Mouse (Mus musculus): ENCODE data around the gene Snai3. TPM values are rescaled to one million over a fixed set of nuclear protein-coding genes. Genes with fewer than 3 reads are reported as not detected.

Gene Snai3
- 10 to 100 TPM in 2 of 4 experiments, 1 to 10 TPM in 2; 2.7 to 14.4 (median 8.2) TPM for total RNA-seq (2022)

GRCm38 (mm10) chr8:122460524-122461472, at the start of gene Snai3:
TSS of gene Snai3 (minus strand) at chr8:122460733.
- no peak for DNase-seq (ENCODE audit: low spot score)

GRCm38 (mm10) chr8:122500856-122501255, 40.3 kb upstream of the Snai3 start:
- peak; percentile 82 for DNase-seq (ENCODE audit: low spot score)

DNA sequence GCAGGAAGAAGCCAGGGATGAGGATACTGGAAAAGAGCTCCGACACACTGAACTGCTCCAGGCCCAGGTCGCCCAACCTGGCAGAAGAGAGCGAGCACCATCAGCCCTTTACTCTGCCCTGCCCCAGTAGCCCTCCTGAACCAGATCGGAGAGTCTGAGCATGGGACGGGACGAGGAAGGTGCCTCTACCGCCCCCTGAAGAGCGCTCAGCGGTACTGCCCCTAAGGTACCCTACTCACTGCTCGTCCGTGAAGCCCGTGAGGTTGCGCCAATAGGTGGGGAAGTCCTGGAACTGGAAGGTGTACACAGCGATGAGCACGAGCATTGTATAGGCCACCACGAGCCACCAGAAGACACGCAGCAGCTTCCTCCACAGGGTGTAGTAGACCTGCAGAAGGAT, 37.4 kb upstream of the Snai3 start:
- DNase-seq (ENCODE audit: low spot score): no peak

DNA sequence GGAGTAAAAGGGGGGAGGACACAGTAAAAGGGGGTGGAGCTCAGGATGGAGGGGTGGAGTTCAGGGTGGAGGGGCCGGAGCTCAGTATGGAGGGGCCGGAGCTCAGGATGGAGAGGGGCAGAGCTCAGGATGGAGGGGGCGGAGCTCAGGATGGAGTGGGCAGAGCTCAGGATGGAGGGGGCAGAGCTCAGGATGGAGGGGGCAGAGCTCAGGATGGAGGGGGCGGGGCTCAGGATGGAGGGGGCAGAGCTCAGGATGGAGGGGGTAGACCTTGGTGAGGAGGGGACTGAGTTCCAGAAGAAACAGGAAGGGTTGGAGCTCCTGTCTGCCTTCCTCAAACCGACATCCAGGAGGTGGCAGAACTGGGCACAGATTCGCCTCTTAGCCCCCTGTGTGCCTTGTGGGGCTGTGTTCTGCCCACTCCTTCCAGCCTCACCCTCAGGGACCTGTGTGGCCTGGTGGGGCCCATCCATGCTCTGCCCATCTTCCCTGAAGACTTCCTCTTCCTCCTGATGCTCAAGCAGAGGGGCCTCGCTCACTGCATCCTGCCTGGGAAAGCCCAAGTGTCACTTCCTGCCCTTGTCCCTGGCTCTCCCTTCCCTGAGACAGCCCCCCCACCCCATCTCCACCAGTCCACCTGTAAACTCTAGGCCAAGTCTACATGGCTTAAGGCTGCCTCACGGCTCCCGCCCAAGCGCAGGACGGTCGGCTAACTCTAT, 36.6 kb upstream of the Snai3 start:
- no peak for DNase-seq (ENCODE audit: low spot score)

DNA sequence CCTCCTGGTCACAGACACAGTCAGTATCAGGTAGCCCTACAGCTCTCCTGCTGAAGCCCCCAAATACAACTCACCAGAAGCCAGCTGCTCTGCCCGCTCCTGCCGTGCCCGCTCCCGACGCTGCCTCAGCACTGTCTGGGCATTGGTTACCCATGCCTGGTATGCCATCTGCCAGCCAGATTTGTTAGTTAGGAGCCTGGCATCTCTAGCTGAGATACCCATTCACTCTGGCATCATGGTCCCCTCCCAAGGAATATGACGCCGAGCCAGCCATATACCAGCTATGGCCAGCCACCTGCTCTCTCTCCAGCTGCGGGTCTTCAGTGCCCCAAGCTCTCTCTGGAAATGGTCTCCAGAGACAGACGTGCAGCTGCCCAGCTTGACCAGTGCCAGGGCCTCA, 27.9 kb upstream of the Snai3 start:
- no peak for DNase-seq (ENCODE audit: low spot score)

- no peak for DNase-seq (ENCODE audit: low spot score)
These were observed 24.3 kb upstream of the Snai3 start for GRCm38 (mm10) chr8:122484831-122485230.

- no peak for DNase-seq (ENCODE audit: low spot score)
These were observed 23.3 kb upstream of the Snai3 start for GRCm38 (mm10) chr8:122483877-122484276.

GRCm38 (mm10) chr8:122482448-122482847, 21.9 kb upstream of the Snai3 start:
- no peak for DNase-seq (ENCODE audit: low spot score)

DNA sequence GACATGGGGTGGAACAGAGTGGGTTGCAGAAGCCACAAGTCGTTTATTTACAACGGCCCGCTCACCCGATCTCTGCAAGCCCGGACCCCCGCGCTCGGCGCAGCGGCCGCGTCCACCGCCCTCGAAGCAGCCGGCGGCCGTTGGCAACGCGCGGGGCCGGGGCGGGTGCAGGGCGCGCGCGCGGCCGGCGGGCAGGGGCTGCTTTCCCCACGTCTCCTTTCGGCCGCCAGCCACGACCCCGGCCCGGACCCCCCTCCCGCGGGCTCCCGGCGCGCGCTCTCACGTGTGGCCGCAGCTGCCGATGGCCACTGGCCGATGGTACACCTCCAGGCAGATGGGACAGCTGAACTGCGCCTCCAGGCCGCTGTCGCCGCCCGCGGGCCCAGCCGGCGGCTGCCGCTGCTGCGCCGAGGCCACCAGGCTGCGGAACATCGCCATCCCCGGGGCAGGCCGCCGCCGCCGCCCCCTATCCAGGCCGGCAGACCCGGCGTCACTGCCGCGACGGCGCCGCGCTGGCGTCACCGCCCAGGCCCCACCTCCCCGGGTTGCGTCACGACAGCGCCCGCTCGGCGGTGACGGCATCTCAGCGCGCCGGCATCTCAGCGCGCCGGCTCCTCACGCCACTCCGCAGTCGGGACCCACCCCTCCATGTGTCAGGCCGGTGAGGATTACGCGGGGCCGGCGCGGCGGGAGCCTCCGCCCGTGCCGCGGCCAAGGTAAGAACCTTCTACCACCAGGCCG, 15.2 kb upstream of the Snai3 start, which contains the start of the genes Rnf166 and Ctu2:
Gene Rnf166, minus strand, starts transcription at position 485 of the 741 bp plus-strand sequence.
Gene Ctu2, plus strand, starts transcription at position 564 of the 741 bp plus-strand sequence.
- DNase-seq (ENCODE audit: low spot score): peak; percentile 86

DNA sequence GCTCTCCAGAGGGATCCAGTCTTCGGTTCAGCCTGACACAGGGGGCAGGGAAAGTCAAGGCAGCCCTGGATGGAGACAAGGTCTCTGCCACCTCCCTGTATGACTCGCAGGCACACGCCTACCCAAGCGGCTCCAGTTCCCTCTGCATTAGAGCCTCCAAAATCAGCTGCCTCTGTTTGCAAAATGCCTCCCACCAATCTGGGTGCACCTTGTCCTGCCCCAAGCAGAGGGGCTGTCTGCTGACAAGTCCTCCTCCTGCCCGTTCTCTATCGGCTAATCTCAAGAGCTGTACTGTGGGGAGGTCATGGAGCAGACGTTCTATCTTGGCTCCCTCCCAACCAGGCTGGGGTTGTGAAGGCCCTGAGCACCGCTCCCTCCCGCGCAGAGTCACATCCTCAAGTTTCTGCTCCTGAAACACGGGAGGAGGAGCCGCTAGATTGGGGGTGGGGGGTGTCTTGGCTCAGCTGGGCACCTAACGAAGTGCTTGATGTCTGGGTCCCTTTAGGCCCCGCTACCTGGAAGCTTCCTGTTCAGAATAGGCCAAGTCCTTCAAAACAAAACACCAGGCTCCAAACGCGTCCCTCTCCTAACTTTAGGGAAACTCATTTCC, 14.5 kb upstream of the Snai3 start:
- DNase-seq (ENCODE audit: low spot score): no peak

GRCm38 (mm10) chr8:122473911-122474421, 13.4 kb upstream of the Snai3 start:
- DNase-seq (ENCODE audit: low spot score): no peak

- DNase-seq (ENCODE audit: low spot score): no peak
These were observed 10.2 kb upstream of the Snai3 start for GRCm38 (mm10) chr8:122470691-122471090.

DNA sequence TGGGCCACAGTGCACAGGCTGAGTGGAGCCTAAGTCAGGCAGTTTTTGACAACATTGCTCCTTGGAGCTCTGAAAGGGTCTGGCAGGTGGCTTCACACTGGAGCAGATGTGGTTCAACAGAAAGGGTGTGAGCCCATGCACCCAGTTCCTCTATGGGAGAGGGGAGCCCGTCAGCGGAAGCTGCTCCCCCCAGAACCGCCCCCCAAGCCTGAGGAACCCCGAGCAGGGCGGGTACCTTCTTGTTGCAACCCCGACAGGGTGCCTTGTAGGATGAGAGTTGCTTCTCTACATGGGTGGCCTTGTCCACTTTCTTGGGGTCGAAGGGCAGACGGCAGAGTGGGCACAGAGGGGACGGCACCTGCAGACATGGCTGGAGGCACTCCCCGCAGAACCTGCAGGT, 9.4 kb upstream of the Snai3 start:
- DNase-seq (ENCODE audit: low spot score): no peak

DNA sequence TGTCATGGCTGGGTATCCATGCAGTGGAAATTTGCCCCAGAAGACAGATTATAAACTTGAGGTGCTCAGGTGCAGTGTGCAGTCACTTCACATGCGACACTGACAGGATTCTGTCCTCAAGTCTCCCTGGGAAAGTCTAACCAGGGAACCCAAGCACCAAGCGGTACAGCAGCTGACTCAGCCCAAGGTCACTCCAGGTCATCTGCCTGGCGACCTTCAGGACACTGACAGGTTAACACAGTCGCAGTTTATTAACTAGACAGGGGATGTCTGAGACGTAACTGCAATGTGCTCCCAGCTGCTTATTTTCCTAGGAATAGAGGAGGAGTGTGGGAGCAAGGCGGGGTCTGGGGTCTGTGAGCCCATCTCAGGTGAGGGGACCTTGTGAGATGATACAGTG, 8.9 kb upstream of the Snai3 start:
- no peak for DNase-seq (ENCODE audit: low spot score)

- no peak for DNase-seq (ENCODE audit: low spot score)
These were observed 7.3 kb upstream of the Snai3 start for GRCm38 (mm10) chr8:122467816-122468215.

DNA sequence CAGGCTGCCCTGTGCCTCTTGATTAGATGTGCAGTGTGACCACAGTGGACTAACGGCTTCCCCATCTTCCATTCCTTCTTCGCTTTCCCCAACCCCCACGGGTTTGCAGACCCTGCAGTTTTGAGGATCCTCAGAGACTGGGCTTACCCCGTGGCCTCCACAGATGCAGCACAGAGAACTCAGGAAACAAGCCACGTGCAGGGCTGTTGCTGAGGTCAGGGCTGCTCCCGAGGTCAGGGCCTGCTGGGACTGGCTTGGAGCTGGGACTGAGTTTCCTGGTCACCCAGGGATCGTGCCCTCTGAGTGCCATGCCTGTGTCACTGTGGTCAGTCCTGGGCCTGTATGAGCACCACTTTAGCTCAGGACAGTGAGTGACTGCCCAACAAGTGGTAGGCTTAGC, 4.5 kb upstream of the Snai3 start:
- no peak for DNase-seq (ENCODE audit: low spot score)

- DNase-seq (ENCODE audit: low spot score): no peak
These were observed 3.4 kb upstream of the Snai3 start for GRCm38 (mm10) chr8:122463651-122464640.

DNA sequence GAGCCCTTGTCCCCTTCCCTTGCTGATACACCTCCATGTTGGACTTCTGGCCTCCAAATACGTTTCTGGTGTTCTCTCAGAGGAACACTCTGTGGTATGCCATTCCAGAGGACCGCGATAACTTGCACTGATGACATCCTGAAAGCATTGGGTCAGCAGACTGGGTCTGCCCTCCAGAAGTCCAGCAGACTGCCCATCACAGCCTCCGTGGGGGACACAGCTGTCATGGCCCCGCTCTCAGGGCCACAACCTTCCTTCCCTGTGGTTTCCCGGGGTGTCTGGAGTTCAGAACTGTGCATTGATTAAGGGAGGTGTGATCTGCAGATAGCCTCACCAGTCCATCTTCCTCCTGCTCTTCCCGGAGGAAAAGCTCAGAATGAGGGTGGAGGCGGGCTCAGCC, 2.0 kb upstream of the Snai3 start:
- DNase-seq (ENCODE audit: low spot score): no peak

GRCm38 (mm10) chr8:122461473-122462148, 1.1 kb upstream of the Snai3 start:
- no peak for DNase-seq (ENCODE audit: low spot score)
